Mouse (Mus musculus): ENCODE results near the gene Dglucy. TPM values are rescaled to one million over a fixed set of nuclear protein-coding genes. Genes with fewer than 3 reads are reported as not detected.
"Not testable (repeated sequence)": the region's sequence is repeated elsewhere in the genome, so short reads cannot be mapped to it uniquely, and the experiment has no call there.

The Dglucy gene
- total RNA-seq, 1 experiment from 2014 or later = 22.4 TPM

DNA sequence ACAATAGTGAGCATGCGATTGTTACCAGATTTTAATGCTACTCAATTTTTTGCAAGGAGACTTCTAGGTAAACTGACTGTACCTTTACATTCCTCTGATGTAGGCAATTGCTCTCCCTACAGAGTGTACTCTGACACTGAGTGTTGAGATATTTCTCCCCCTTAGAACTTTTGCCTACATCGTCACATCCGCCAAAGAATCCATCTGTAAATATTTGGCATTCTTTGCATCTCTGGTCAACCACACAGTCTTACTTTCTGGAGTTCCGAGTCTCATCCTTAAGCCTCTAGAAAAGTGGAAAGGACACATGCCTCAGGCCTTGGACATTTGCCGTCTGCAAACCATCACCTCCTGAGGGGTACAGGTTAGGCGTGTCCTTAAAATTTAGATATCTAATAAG lies 1.9 kb upstream of the Dglucy start:
- no peak for ATAC-seq (replicated peaks; ENCODE audit: insufficient number of reproducible peaks, low FRiP score, low TSS enrichment, poor library complexity, severe bottlenecking)

DNA sequence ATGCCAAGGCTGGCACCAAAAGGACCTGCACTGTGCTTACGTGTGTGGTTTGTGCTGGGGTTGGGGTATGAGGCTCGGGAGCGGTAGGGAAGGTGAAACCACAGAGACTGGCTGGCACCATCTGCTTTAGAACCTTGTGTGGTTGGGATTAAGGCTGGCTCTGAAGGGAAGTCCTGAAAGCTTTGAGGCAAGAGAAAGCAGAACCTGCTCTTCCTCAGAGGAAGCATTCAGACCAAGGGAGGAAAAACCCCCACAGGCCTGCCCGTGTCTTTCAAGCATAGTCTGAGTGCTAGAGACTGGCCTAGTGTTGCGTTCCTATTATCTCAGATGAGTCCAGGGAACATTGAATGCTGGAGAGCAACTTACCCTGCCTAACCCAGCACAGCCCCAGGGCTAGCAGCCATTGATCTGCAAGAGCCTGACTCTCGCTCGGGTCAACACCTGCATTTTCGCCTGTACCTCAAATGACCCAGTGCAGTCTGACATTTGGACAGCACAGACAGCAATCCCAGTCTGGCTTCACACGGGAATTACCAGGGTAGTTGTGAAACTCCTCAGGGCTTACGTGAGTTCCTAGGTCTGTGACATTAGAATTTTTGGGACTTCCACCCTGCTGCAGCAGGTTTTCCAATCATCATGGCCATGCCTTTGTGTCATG lies 452 bp upstream of the Dglucy start:
- peak; percentile 33 for ATAC-seq (replicated peaks; ENCODE audit: insufficient number of reproducible peaks, low FRiP score, low TSS enrichment, poor library complexity, severe bottlenecking)

DNA sequence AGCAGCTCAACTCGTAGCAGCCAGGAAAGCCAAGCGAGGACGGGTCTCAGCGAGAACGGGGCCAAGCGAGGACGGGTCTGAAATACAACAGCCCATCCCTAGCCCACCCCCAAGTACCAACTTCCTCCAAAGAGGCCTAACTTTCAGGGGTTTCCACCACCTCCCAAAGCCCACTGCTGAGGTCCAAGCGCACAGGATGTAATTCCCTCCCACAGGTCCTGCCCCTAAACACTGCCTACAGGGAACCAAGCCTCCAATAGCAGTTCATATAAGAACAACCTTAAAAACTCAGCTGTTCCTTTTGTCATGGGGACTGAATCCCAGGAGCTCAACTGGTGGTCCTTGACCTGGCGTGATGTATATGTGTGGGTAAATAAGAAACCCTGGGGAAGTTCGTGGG lies 1.6 kb downstream of the Dglucy start:
- ATAC-seq (replicated peaks; ENCODE audit: insufficient number of reproducible peaks, low FRiP score, low TSS enrichment, poor library complexity, severe bottlenecking) = no peak

DNA sequence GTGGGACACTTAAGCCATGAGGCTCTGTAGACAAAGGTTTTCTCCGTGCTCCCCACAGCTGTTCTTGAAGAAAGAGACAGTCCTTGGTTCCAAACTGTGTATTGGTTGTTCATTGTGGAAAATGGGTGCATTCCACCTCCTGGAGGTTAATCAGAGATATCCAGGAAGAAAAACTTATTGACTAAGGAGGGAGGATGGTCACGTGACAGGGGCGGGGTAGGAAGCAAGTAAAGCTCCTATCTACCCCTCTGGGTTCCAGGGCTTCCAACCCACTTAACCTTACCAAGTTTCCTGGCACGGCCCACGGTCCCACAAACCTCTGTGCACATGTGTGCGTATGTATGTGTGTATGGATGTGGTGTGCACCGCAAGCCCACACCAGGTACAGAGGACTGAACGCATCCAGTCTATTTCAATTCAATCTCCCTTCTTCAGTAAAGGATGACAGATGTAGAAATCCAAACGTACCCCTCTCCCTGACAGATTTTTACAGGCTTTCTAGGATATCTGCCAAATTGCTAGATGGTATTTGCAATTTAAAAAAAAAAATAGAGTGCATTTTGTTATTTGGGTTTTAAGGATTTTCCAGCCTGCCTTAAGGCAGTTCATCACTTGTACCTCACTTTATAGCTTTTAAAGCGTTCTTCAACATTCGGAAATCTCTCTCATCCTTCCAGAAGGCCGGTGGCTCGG lies 2.7 kb downstream of the Dglucy start:
- no peak for ATAC-seq (replicated peaks; ENCODE audit: insufficient number of reproducible peaks, low FRiP score, low TSS enrichment, poor library complexity, severe bottlenecking)

DNA sequence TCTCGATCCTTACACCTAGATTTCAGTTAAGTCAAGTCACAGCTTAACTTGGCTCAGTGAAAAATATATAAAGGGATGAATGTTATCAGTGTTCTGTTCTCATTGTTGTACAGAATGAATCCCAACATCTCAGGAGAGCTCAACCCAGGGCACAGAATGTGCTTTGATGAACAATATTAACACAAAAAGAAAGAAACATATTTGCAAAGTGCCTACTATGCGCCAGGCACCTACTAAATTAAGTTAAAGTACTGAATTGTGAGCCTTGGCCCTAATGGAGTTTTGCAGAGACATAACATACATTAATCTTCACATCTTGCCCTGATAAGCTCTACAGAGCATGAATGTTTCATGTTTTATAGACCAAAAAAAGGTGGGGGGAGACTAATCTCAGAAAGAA lies 5.3 kb downstream of the Dglucy start:
- no peak for ATAC-seq (replicated peaks; ENCODE audit: insufficient number of reproducible peaks, low FRiP score, low TSS enrichment, poor library complexity, severe bottlenecking)

DNA sequence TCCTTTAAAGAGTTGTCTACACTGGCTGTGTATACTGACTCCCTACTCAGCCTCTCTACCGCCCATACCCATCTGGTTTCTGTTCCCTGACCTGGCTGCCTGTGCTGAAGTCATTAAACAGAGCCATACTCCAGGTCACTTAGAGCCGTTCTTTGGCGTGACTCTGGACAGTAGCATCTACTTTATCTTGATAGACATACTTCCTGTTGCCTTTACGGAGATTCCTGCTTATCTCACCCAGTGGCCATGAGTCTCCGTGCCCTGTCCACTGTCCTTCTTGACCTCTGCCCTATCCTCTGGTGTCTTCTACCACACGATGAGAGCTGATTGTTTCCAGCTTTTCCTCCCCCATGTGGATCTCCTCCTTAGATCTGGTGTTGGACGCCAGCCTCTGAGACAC lies 6.5 kb downstream of the Dglucy start:
- ATAC-seq (replicated peaks; ENCODE audit: insufficient number of reproducible peaks, low FRiP score, low TSS enrichment, poor library complexity, severe bottlenecking) = no peak

DNA sequence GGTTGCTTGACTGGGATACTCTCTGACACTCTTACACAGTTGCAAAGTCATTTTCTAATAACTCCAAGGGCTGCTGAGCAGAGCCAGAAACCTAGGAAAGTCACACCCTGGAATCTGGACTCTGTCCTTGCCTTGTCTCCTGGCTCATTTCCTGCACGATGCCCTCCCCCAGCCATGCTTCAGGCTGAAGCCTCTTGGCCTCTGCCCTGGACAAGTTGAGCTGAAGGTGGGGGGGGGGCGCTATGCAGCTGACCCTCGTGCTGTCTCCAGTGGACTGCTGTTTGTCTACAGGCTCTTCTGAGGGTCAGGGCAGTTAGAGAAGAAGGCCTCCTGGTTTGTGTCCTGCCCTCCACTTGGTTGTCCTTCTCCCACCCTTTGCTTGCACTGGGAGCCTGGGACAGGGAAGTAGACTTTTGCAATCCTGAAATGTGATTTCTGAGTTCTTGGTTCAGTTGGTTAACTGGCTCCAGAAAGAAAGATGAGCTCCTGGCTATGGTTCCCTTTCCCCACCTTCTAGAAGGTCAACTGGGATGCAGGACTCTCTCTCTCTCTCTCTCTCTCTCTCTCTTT lies 11.2 kb downstream of the Dglucy start:
- ATAC-seq (replicated peaks; ENCODE audit: insufficient number of reproducible peaks, low FRiP score, low TSS enrichment, poor library complexity, severe bottlenecking) = no peak

DNA sequence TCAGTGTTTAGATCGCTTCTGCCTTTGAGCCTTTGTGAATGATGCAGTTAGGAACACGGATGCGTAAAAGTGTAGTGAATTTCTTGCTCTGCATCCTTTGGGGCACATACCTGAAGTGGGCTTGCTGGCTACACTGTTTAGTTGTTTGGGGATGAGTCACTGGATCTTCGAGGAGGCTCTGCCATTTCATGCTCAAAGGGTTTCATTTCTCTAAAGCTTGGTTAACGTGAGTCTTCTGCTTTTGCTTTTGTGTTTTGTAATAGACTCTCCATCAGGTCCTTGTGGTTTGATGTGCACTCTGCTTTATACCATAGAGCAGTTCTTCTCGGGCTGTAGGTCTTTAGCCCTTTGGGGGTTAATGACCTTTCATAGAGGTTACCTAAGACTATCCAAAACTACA lies 12.6 kb downstream of the Dglucy start:
- ATAC-seq (replicated peaks; ENCODE audit: insufficient number of reproducible peaks, low FRiP score, low TSS enrichment, poor library complexity, severe bottlenecking) = peak; percentile 69

DNA sequence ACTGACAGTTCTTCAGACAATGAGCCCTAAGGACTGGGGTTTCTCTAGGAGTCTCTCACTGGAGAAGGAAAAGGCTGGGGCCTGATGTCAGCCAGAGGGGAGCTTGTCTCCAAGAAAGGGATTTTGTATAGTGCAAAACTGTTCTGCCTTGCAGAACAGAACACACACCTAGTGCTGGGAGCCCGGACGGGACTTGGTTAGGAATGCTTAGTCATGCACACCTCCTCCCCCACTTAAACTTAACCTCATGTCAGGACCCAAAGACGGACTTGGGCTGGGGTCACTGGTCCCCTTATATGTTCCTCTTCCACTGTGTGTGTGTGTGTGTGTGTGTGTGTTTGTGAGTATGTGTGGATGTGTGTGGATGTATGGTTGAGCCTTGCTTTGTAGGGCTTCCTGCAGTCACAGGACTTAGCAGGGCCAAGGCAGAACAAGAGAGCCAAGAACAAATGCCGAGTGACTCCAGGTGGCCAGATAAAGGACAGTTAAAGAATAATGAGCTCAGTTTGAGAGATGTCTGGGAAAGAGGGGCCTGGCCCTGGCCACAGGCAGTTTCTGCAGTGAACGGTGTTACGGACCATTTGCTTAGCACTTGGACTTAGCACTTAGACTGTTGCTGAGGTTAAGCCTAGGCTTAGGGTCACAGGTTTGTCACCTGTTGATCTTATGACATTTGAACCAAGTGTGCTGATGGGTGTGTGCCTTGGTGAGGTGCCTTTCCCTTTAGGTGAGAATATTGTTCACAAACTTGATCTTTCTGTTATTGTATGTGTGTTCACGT lies 15.8 kb downstream of the Dglucy start:
- ATAC-seq (replicated peaks; ENCODE audit: insufficient number of reproducible peaks, low FRiP score, low TSS enrichment, poor library complexity, severe bottlenecking) = no peak

DNA sequence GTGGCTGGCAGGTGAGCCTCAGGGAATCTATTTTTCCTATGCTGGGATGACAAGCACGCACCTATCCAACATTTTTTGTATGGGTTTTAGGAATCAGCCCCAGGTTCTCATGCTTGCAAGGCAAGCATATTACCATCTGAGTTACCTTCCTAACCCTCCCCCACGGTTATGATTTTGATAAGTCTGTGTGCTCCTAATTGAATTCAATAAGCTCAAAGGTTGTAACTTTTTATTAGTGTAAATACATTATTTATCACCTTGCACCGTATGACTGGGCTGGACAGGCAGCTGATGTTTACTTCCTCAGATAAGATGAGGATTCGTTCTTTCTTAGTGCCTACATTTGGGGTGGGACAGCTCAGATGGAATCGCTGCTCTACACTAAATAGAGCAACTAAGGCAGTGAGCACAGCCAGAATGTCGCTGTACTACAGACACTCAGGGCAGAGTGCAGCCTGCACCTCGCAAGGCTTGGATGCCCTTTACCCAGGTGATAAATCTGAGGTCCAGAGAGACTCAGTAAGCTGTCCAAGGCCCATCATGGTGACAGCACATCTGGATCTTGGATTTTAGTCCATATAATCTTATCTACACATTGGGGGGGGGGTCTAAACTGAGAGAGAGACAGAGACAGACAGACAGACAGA lies 16.7 kb downstream of the Dglucy start:
- no peak for ATAC-seq (replicated peaks; ENCODE audit: insufficient number of reproducible peaks, low FRiP score, low TSS enrichment, poor library complexity, severe bottlenecking)

DNA sequence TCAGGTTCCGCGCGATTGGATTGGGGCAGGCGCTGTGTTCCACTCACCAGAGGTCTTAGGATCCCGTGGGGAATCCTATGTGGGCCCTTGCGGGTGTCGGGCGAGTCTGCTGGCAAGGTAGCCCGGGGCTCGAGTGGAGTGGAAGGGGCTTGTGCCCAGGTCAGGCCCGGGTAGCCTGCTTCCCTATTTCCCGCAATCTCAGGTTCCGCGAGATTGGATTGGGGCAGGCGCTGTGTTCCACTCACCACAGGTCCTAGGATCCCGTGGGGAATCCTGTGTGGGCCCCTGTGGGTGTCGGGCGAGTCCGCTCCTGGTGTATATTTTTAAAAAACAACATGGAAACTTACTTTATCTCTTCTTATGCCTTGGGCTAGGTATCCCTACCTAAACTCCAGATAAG lies 24.5 kb downstream of the Dglucy start:
- ATAC-seq (replicated peaks; ENCODE audit: insufficient number of reproducible peaks, low FRiP score, low TSS enrichment, poor library complexity, severe bottlenecking) = not testable (repeated sequence)

DNA sequence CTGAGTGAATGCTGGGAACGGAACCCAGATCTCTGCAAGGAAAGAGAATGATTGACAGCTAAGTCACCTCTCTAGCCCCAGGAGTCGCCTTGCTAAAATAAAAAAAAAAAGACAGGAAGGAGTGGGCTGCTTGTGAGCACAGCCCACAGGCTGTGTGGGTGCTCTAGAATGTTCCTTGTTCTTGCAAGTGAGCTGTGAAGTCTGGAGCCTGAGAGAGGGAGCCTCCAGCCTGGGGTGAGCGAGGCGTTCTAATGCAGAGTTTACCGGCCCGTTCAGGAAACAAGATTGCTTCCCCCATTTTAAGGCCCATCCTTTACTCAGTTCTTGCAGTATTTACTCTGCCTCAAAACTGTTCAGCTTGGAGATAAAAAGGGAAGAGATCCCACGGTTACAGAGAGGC lies 28.4 kb downstream of the Dglucy start:
- no peak for ATAC-seq (replicated peaks; ENCODE audit: insufficient number of reproducible peaks, low FRiP score, low TSS enrichment, poor library complexity, severe bottlenecking)

DNA sequence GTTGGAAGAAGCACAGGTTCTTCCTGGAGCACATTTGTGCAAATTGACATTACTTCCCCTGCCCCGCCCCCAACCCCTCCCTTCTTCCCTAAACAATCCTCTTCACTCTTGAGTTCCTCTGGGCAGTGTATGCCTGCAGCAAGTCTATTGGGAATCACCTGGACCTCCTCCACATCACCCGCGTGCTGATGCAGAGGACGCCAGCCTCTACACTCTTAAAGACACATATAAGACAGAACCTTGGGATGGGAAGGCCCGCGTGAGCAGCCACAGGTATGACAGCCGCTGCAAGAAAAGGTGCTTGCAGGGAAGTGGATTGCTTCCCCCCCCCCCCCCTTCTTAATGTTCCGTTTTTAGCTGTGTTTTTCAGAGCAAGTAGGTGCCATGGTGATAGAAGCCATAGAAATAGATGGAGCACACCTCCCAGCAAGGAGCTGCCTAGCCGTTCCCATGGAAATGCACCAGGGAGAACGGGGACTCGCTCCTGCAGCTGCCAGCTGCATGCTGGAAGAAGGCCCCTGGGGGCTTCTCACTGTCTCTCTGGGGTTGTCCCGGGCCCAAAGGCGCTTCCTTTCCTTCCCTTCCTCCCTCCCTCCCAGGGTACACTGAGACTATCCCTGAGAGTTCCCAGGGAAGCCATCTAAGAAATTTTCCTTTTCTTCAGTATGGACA lies 29.9 kb downstream of the Dglucy start:
- no peak for ATAC-seq (replicated peaks; ENCODE audit: insufficient number of reproducible peaks, low FRiP score, low TSS enrichment, poor library complexity, severe bottlenecking)

DNA sequence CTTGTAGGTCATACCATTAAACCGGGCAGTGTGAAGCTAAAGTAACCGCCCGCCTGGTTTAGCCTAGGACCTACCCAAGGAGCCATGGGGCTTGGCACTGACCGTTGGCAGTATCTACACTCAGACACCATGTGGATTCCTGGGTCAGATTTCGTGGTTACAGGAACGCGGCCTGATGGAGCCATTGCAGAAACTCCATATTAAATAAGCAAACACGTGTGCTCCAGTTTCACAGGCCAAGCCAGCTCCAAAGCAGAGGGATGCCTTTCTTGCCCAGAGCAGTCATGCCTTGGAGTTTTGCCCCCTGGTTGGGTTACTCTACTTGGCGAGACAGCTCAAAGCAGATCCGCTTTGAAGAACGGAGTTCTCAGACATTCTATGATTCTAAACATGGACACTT lies 31.7 kb downstream of the Dglucy start:
- ATAC-seq (replicated peaks; ENCODE audit: insufficient number of reproducible peaks, low FRiP score, low TSS enrichment, poor library complexity, severe bottlenecking) = no peak

DNA sequence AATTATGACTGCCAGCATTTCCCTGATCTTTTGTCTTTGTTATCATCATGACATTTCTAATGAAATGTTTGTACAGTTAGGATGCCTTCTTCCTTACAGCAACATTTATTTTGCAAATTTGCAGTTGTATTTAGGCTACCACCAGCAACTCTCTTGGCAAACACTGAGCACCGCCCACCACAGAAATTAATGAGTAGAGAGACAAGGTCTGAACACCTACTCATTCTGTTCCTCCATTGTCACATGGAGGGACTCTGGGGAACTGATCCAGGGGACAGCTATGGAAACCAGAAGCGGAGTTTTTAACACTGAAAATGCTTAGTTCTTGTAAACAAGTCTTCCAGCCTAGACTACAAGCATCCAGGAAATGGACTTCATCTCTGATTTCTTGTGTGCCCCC lies 35.0 kb downstream of the Dglucy start:
- no peak for ATAC-seq (replicated peaks; ENCODE audit: insufficient number of reproducible peaks, low FRiP score, low TSS enrichment, poor library complexity, severe bottlenecking)

DNA sequence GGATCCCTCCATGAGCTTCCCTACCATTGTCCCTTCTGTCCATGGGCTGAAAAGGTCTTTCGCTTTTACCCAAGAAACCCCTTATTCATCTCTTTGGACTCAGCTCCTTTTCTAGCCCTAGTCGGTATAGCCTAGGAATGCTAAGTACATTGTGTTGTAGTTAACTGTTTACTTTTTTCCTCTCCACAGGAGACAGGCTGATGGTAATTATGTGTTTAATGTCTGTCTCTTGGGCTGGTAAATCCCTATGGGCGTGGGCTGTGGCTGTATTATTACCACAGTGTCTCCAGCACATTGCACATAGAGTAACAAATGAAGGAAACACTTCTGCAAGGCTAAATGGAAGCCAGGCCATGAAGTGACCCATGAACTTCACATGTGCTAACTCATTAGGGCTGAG lies 35.8 kb downstream of the Dglucy start:
- no peak for ATAC-seq (replicated peaks; ENCODE audit: insufficient number of reproducible peaks, low FRiP score, low TSS enrichment, poor library complexity, severe bottlenecking)

DNA sequence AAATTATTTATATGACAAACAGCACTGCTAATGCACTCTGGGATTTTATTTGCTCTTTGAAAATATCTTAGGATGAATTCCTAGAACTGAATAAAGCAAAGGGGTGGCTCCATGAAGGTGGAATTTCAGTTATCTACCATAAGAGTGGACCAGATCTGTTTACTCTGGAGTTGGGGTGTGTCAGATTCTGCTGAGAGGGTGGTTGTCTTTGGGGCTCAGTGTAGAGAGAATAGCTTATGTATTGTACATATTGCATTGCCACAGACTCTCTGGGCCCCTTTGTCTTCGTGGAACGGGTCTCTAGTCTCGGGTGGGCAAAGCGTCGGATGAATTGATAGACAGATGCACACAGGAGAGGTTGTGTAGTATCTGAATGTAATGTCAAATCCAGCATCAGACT lies 38.0 kb downstream of the Dglucy start:
- ATAC-seq (replicated peaks; ENCODE audit: insufficient number of reproducible peaks, low FRiP score, low TSS enrichment, poor library complexity, severe bottlenecking) = no peak

DNA sequence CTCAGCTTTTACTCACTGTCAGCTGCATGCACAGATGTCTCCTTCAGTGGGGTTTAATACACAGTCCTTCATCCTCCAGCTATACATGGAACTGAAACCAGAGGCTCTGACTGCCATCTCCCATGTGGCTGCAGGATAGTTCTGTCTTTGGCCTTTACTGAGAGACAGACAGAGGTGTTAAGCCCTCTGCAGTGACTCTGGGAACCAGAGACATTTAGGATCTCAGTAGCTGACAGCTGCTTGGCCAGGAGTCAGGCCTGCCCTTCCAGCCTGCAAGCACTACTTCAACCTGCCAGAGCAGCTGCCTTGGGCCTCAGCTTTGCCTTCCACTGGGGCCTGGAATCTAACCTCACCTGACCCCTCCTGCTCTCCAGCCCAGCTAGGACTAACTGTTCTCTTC lies 41.1 kb downstream of the Dglucy start:
- no peak for ATAC-seq (replicated peaks; ENCODE audit: insufficient number of reproducible peaks, low FRiP score, low TSS enrichment, poor library complexity, severe bottlenecking)

DNA sequence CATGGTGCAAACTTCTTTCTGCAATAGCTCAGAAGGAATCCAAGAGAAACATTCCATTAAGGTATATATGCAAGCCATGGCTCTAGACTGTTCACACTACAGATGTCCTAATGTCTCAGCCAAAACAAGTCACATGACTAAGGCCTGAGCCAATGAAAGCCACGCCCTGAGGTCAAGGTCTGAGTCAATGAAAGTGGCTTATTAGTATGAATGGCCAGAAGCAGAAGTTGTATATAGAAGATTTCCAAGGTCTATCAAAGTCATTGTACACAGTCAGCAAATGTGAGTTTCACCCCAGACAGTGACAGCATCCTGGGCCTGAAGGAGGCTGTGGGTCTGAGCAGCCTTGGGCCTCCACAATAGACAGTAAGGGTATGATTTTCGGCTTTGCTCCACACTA lies 52.2 kb downstream of the Dglucy start:
- ATAC-seq (replicated peaks; ENCODE audit: insufficient number of reproducible peaks, low FRiP score, low TSS enrichment, poor library complexity, severe bottlenecking) = peak; percentile 81; the same call in 1 of the 2 replicates
